8 mouse cellular contexts compared by ENCODE assay signal in the genomic region with DNA sequence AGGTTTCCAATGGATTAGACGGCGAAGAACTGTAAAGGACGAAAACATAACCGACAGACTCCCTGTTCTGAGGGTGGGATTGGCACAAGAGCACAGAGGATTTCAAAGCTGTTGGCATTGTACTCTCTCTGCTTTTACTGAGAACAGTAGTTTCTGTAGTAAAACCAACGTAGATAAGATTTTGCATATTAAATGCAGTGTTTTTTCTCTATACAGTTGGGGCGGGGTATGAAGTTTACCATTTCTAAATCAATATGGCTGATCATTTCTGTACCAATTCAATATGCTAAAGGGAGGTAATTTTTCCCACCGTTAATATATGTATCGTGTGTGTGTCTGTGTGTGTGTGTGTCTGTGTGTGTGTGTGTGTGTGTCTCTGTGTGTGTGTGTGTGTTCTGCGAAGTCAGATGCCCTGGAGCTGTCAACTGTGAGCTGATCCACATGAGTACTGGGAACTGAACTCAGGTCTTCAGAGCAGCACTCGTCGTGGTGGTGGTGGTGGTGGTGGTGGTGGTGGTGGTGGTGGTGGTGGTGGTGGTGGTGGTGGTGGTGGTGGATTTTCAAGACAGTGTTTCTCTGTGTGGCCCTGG. TPM values are rescaled to one million over a fixed set of nuclear protein-coding genes. Genes with fewer than 3 reads are reported as not detected.
DNase-seq lines count a peak whose midpoint lies in the region; ATAC-seq and TF ChIP-seq lines count a peak whose summit lies in the region.

No protein-coding gene starts in this region.

- 21% methylated on average over 10 of the region's 11 CpGs for WGBS in heart, embryonic 14.5 days
- 19% methylated on average over 11 of the region's 11 CpGs for WGBS in hindbrain, embryonic 13.5 days
- WGBS in midbrain, embryonic 10.5 days, result 34% methylated on average over 11 of the region's 11 CpGs

- H3K4me1 ChIP-seq in heart, embryonic 14.5 days (ENCODE audit: control insufficient read depth in 2 of 2, insufficient read depth in 2 of 2, low read length in 2 of 2), result no peaks in the 10 kb centered on the region; a peak in 1 of 4 replicates
- peaks cover 2 to 38% of the 10 kb centered on the region in 2 experiments; a peak in 3 of 4 replicates for H3K4me1 ChIP-seq in MEL (ENCODE audit: control insufficient read depth in 1 of 2, insufficient read depth in 2 of 2, low read length in 2 of 2)
- H3K4me1 ChIP-seq in hindbrain, embryonic 13.5 days (replicated peaks), result peaks cover under 1% of the 10 kb centered on the region; the same call in 1 of the 2 replicates
- peaks cover 35% of the 10 kb centered on the region for H3K4me1 ChIP-seq in midbrain, embryonic 10.5 days

- peak overlapping the region; percentile 80 for H3K9ac ChIP-seq in heart, embryonic 14.5 days (ENCODE audit: low read length)
- H3K9ac ChIP-seq in MEL (ENCODE audit: control insufficient read depth, low read depth, low read length, poor library complexity, severe bottlenecking), result peak overlapping the region; percentile 90
- H3K9ac ChIP-seq in hindbrain, embryonic 13.5 days, result peak overlapping the region; percentile 76

- H3K79me2 ChIP-seq in MEL (ENCODE audit: control insufficient read depth, insufficient read depth, low read length, poor library complexity), result peaks cover 1% of the 10 kb centered on the region; the same call in 1 of the 2 replicates

- TF ChIP-seq POLR2A in MEL (IDR thresholded peaks at IDR 0.05; ENCODE audit: control insufficient read depth in 1 of 2, insufficient read depth in 1 of 2, low read depth in 1 of 2, low read length in 2 of 2, poor library complexity in 1 of 2), result no peak; a peak in 1 of 4 replicates

- TF ChIP-seq RAD21 in MEL (IDR thresholded peaks at IDR 0.05; ENCODE audit: low read depth, low read length), result no peak

- no peak for ATAC-seq in heart, embryonic 14.5 days (ENCODE audit: insufficient number of reproducible peaks, insufficient read depth, low FRiP score, low read depth)
- ATAC-seq in hindbrain, embryonic 13.5 days (ENCODE audit: low FRiP score), result peak; percentile 39

- no peaks in the 10 kb centered on the region for H3K27me3 ChIP-seq in heart, embryonic 14.5 days (ENCODE audit: control insufficient read depth, insufficient read depth, low read length)
- H3K27me3 ChIP-seq in MEL (ENCODE audit: control insufficient read depth in 1 of 2, insufficient read depth in 2 of 2, low read length in 2 of 2), result no peaks in the 10 kb centered on the region
- no peaks in the 10 kb centered on the region for H3K27me3 ChIP-seq in hindbrain, embryonic 13.5 days
- H3K27me3 ChIP-seq in midbrain, embryonic 10.5 days (ENCODE audit: low read depth, poor library complexity, severe bottlenecking), result no peaks in the 10 kb centered on the region

- peaks cover 5% of the 10 kb centered on the region; the same call in 1 of the 2 replicates for H3K9me3 ChIP-seq in heart, embryonic 14.5 days (ENCODE audit: control insufficient read depth, low read length)
- H3K9me3 ChIP-seq in MEL (replicated peaks; ENCODE audit: insufficient read depth, low read length), result no peaks in the 10 kb centered on the region
- no peaks in the 10 kb centered on the region for H3K9me3 ChIP-seq in hindbrain, embryonic 13.5 days
- no peaks in the 10 kb centered on the region for H3K9me3 ChIP-seq in midbrain, embryonic 10.5 days (replicated peaks)

- H3K4me2 ChIP-seq in heart, embryonic 14.5 days (ENCODE audit: low read length), result peak overlapping the region; percentile 77
- peak overlapping the region; percentile 57 for H3K4me2 ChIP-seq in hindbrain, embryonic 13.5 days

- H3K36me3 ChIP-seq in heart, embryonic 14.5 days (ENCODE audit: control insufficient read depth, insufficient read depth, low read length), result no peaks in the 10 kb centered on the region
- peaks cover 0 to 29% of the 10 kb centered on the region in 2 experiments; a peak in 2 of 4 replicates for H3K36me3 ChIP-seq in MEL (ENCODE audit: control insufficient read depth in 1 of 2, insufficient read depth in 2 of 2, low read length in 2 of 2)
- no peaks in the 10 kb centered on the region for H3K36me3 ChIP-seq in hindbrain, embryonic 13.5 days
- H3K36me3 ChIP-seq in midbrain, embryonic 10.5 days, result no peaks in the 10 kb centered on the region

- peak overlapping the region; percentile 53 to 63; a peak in 3 of 4 replicates for H3K27ac ChIP-seq in heart, embryonic 14.5 days (replicated peaks in 1 of 2; ENCODE audit: control insufficient read depth in 1 of 2, insufficient read depth in 1 of 2, low read depth in 2 of 2, low read length in 2 of 2)
- peak overlapping the region; percentile 99 for H3K27ac ChIP-seq in MEL (ENCODE audit: control insufficient read depth, low read depth, low read length)
- peak overlapping the region; percentile 92 for H3K27ac ChIP-seq in hindbrain, embryonic 13.5 days
- peak overlapping the region; percentile 91 for H3K27ac ChIP-seq in midbrain, embryonic 10.5 days (replicated peaks)

- H3K4me3 ChIP-seq in heart, embryonic 14.5 days (ENCODE audit: control insufficient read depth in 1 of 2, insufficient read depth in 1 of 2, low read depth in 1 of 2, low read length in 2 of 2), result peak overlapping the region; percentile 33 to 44
- peak overlapping the region; percentile 49 to 76 for H3K4me3 ChIP-seq in MEL (ENCODE audit: control insufficient read depth in 1 of 2, insufficient read depth in 1 of 2, low read depth in 2 of 2, low read length in 2 of 2)
- peak overlapping the region; percentile 42 for H3K4me3 ChIP-seq in hindbrain, embryonic 13.5 days
- peak overlapping the region; percentile 53 for H3K4me3 ChIP-seq in midbrain, embryonic 10.5 days

- no peak for DNase-seq in heart, postnatal 36 days
- no peak for DNase-seq in MEL (ENCODE audit: low read depth, low spot score)
- DNase-seq in midbrain, embryonic 10.5 days (ENCODE audit: low spot score), result no peak
- DNase-seq in urinary bladder, postnatal 25 days (ENCODE audit: low spot score), result no peak
- DNase-seq in ovary, postnatal 36 days (ENCODE audit: low spot score), result no peak
- no peak for DNase-seq in right cerebral cortex, adult 18-20 months

- no peak for TF ChIP-seq CTCF in MEL (IDR thresholded peaks at IDR 0.05 in 2 of 3, conservative IDR thresholded peaks at IDR 0.05 in 1 of 3; ENCODE audit: control insufficient read depth in 1 of 3, insufficient read depth in 1 of 3, low read depth in 2 of 3, low read length in 3 of 3, poor library complexity in 1 of 3, severe bottlenecking in 1 of 3)

- intact Hi-C loops in heart, postnatal 36 days (cut with DNase I), result no loop called here

- TF ChIP-seq EP300 in MEL (IDR thresholded peaks at IDR 0.05; ENCODE audit: low read depth in 1 of 2, low read length in 2 of 2), result no peak

TF ChIP-seq in MEL, 35 proteins besides CTCF, POLR2A, EP300 and RAD21:
- TF ChIP-seq UBTF (IDR thresholded peaks at IDR 0.05; ENCODE audit: borderline replicate concordance, insufficient read depth, low read depth, low read length) (no peak), CHD1 (IDR thresholded peaks at IDR 0.05; ENCODE audit: low read depth, low read length) (no peak)

RNA-seq across cellular contexts. Expression of gene Parp16, which starts 7.1 kb away (rescaled TPM):
- 4.3 and 5.6 TPM in 2 replicates for polyA plus RNA-seq in heart, embryonic 14.5 days (2014; fragmentation: Nextera tagmentation; extraction: Ambion mirVana)
- total RNA-seq in heart, postnatal 36 days (2021), result 1 to 10 TPM; 3.8 to 4.1 TPM
- total RNA-seq in MEL (2012; rRNA removed), result 1.3 and 1.4 TPM in 2 replicates
- polyA plus RNA-seq in MEL (2012; ENCODE audit: insufficient read depth in 1 of 2, insufficient read length in 2 of 2, low read depth in 1 of 2, low replicate concordance in 2 of 2, missing spikeins in 1 of 2), result 1 to 10 TPM in 1 of 2 experiments, not detected in 1; 5.1 TPM
- polyA plus RNA-seq in hindbrain, embryonic 13.5 days (2015; fragmentation: Nextera tagmentation; extraction: Ambion mirVana), result 5.9 and 6.1 TPM in 2 replicates
- polyA plus RNA-seq in midbrain, embryonic 10.5 days (2016; fragmentation: Nextera tagmentation; extraction: Ambion mirVana), result 7.2 and 7.9 TPM in 2 replicates
